Mouse (Mus musculus) adrenal gland, postnatal 36 days (tissue): ENCODE data around the gene Phf20. TPM values are rescaled to one million over a fixed set of nuclear protein-coding genes. Genes with fewer than 3 reads are reported as not detected.
"Not testable (repeated sequence)": the region's sequence is repeated elsewhere in the genome, so short reads cannot be mapped to it uniquely, and the experiment has no call there.

Source experiments
- DNase-seq, 2 experiments: peaks; one replicate each; pipeline ENCODE4 v3.0.0; 2021; ENCODE audit warnings: mixed read lengths in 1 of 2
- total RNA-seq, 2 experiments: library from RNA; stranded (reverse); gene quantifications; 2 replicates each; pipeline ENCODE4 v1.2.3; 2021

Phf20 gene
- total RNA-seq, 2 experiments from 2014 or later, result 31.8 to 45.5 TPM

DNA sequence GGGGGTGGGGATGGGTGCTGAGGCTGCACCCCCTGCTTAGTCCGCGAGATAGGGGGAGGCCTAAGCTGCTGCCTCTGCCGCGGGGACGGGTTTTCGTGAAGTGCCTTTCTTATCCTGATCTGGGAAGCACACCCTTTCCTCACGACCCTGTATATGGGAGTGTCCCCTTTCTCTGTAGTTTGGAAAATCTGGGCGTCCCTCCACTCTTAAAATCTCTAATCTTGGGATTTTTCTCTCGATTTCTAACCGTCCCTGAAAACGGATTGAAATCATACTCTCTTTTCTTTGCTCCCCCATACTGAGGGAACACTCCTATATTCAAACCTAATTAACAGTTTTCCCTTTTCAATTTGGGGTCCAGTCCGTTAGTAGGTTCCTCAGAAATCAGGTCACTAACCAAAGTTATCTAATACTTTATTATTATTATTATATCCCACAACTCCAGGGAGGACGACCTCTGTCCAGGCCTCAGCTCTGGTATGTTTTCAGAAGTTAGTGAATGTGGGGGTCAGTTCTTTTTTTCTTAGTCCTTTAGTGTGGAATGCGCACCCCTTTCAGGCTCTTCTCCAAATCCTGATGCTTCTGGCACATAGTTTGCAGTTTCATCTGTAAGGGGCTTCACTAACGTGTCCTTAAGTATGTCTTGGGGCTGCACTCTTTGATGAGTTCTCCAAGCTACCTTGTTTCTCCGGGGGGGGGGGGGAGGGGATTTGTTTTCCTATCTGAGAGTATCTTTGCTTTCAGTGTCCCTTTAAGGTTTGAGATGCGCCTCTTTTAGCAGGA lies 1.1 kb downstream of the Phf20 start:
- DNase-seq, result no peak

DNA sequence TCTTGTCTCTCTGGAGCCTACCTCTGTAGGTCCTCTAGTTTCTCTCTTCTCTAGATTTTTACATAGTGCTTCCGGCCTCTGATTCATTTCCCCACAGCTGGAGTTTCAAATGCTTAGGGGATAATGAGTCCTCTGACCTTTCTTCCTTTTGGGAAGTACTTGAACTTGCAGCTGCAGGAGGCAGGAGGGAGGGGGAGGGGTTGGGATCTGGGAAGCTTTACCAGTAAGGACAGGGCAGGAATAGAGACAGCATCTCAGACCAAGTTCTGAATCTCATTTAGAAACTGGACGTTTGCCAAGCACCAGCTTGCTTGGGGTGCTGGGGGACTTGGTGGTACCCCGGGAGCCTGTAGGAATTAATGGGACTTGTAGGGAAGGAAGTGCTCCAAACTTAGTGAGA lies 3.7 kb downstream of the Phf20 start:
- no peak for DNase-seq

DNA sequence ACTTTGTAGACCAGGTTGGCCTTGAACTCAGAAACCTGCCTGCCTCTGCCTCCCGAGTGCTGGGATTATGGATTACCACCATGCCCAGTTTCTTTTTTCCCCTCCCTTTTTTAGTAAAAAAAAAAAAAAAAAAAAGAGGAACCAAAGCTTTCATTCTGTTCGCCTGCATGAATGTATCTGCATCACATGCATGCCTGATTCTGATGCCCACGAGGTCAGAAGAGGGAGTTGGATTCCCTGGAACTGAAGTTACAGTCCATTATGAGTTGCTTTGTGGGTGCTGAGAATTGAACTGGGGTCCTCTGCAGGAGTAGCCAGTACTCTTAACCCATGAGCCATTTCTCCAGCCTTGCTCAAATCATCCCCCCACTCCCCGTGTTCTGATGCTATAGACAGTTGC lies 5.2 kb downstream of the Phf20 start:
- DNase-seq, result no peak

DNA sequence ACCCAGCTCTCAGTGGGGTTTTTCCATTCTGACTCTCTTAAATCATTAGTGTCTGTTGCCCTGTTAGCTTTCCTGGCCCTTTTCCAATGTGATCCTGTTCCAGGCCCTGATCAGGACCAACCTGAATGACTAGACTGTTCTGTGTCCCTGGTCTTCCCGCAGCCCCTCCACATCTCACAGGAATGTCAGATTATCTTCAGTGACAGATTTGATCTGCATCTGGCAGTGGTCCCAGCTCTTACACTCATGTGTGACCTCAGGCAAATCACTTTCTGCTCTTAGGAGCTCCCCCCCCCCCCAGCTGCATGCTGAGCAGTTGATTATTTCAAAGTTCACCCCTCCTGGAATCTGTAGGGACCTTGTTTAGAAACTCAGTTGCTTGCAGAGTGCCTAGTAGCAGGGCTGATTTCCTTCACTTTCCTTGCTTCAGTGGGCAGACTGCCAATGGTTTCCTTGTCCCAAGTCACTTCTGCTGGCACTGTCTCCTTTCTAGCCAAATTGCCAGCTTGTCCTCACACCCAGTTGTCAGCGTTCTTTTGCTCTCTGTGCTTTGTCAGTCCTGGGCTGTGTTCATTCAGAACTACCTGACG lies 6.7 kb downstream of the Phf20 start:
- peak; percentile 77 to 80 for DNase-seq

DNA sequence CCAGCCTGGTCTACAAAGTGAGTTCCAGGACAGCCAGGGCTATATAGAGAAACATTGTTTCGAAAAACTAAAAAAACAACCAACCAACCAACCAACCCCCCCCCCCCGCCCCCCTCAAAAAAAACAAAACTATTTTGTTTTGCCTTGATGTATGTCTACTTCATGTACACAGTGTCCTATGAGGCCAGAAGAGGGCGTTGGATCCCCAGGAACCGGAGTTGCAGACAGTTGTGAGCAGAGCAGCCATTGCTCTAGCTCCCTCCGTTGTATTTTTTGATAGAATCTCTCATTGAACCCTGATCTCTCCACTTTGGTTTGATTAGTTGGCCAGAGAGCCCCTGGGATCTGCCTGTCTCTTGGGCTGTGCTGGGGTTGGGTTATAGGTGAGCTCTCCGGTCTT lies 7.7 kb downstream of the Phf20 start:
- no peak for DNase-seq

DNA sequence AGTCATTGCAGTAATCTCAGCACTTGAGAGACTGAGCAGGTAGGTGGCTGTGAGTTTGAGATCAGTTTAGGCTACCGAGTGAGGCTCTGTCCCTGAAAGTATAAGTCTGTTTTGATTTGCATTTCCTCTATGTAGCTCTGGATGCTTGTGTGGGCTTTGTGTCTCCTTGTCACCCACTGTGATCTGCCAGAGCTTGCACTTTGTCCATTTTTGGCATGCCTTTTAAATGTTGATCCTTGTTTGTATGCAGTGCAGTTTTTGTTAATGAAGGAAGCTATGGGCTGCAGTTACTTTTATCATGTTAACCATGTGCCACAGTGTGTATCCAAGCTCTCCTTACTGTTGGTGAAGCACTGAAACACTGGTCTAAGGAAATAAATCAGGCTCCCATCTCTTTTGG lies 21.5 kb downstream of the Phf20 start:
- no peak for DNase-seq

DNA sequence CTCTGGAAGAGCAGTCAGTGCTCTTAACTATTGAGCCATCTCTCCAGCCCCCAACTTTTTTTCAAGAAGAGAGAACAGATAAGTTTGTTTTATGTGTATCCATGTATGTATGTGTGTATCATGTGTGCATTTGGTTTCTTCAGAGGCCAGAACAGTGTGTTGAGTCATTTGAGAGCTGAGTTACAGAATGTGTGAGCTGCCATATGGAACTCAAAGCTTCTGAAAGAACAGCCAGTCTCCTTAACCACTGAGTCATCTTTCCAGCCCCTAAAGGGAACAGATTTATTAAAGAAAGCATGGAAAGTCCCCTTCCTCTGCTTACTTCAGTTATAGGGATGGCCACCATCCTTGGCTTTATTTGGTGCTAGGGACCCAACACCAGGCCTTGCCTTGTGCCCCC lies 25.8 kb downstream of the Phf20 start:
- DNase-seq, result no peak

DNA sequence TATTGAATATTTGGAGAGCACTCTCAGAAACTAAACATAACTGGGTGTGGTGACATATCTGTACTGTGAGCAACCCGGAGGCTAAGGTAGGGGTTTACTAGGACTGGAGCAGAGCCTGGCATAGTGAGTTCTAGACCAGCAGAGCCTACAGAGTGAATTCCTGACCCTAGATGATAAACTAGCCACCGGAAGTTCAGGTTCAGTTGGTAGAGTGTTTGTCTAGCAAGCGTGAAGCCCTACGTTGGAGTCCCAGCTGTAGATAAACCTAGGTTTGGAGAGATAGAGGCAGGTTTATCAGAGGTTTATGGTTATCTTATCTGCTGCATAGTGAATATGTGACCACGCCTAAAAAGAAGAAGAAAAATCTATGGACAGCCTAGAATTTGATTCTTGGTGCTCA lies 27.8 kb downstream of the Phf20 start:
- no peak for DNase-seq

DNA sequence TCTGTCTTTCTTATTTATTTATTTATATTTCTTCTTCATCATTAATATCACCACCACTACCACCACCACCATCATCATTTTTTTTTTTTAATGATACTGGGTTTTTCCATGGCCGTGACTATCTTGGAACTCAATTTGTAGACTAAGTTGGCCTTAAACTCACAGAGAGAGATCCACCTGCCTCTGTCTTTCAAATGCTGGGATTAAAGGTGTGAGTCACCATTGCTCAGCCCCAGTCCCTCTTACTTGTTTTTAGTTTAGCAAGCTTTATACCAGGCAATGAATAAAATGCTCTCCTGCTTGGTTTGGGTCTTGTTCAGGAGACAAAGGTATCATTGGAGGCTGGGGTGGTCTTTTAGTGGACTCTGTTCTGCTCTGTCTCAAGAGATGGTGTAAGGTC lies 31.4 kb downstream of the Phf20 start:
- DNase-seq, result no peak

DNA sequence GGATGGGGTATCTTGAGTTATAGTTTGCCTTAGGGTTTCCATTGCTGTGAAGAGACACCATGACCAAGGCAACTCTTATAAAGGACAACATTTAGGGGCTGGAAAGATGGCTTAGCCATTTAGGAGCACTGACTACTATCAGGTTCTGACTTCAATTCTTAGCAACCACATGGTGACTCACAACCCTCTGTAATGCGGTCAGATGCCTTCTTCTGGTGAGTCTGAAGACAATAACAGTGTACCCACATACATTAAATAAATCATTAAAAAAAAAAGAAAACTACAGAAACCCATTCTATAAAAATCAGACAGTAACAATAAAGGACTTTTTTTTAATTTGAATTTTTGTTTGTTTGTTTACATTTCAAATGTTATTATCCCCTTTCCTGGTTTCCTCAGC lies 32.9 kb downstream of the Phf20 start:
- DNase-seq, result no peak

DNA sequence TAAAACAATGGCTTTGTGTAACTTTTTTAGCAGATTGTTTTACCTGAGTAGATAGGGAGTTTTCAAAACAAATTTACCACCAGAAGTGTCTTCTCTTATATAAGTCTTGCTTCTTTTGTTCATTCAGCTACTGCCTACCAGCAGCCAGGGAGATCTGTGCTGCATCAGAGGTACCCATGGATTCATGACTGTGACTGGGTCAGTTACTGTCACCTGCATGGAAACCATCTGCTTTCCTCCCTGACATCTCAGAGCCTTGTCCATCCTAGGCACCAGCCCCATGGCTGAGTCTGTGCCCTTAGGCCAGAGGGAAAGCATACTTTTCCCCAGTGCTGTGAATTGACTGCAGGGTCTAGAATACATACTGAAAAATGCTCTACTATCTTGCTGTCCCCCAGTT lies 35.1 kb downstream of the Phf20 start:
- no peak for DNase-seq

DNA sequence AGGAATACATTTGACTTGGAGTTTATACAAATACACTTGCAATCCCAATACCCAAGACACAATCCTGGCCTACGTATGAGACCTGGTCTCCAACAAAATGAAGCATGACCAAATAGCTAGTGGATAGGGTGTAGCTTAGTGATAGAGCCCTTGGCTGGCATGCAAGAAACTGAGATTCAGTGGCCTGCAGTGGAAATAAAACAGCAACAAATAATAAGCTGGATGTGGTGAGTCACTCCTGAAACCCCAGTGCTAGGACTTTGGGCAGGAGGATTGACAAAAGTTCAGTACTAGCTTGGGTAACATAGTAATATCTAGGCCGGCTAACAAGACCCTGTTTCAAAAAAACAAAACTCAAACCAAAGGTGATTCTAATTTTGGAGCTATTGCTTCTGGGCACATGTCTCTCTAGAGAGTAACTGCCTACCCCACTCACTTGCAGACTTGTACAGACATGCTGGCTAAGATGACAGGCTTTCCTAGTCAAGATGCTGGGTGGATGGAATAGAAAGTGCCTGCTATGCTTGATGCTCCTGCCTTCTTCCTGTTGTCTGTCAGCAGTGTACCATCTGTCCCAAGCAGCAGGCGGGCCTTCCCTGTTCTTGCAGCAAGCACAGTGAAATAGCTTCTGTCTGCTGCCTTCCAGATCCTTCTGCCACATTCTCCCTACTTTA lies 37.1 kb downstream of the Phf20 start:
- DNase-seq, result peak in 1 of 2 experiments; percentile 18

DNA sequence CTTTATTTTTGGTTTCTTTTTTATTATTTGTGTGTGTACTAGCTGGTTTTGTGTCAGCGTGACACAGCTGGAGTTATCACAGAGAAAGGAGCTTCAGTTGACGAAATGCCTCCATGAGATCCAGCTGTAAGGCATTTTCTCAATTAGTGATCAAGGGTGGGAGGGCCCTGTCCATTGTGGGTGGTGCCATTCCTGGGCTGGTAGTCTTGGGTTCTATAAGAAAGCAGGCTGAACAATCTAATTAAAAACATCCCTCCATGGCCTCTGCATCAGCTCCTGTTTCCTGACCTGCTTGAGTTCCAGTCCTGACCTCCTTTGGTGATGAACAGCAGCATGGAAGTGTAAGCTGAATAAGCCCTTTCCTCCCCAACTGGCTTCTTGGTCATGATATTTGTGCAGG lies 37.8 kb downstream of the Phf20 start:
- DNase-seq, result not testable (repeated sequence)

DNA sequence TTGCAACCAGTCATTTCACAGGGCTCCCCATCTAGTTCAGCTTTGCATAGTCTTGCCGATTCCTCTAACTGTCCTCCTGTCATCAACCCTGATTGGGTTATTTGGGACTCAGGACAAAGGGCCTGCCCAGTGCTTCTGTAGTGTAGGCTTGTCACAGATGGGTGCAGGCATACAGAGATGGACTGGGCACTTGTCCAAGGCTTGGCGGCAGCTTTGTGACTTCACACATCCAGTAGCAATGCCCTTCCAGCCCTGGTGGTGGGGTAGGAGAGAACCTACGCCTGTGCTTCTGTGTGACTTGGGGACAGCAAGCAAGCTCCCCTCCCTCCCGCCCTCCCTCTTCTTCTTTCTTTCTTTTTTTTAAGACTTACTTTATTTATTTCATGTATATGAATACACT lies 39.6 kb downstream of the Phf20 start:
- peak; percentile 59 to 72 for DNase-seq

DNA sequence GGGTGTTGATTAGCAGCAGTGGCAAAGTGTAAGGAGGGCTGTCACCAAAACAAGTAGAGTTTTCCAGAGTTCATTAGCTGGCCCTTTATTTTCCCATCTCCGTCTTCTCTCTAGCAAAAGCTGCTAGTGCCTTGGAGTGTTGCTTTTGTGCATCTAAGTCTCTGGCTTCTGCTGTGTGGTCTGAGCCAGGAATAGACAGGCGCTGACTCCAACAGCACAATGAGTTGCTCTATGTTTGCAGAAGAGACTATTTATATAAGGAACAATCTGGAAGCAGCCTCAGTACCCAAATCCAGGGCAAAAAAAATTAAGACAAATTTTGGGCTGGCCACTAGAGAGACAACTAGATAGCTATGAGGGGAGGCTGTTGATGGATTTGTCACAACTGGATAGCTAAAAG lies 45.4 kb downstream of the Phf20 start:
- no peak for DNase-seq

DNA sequence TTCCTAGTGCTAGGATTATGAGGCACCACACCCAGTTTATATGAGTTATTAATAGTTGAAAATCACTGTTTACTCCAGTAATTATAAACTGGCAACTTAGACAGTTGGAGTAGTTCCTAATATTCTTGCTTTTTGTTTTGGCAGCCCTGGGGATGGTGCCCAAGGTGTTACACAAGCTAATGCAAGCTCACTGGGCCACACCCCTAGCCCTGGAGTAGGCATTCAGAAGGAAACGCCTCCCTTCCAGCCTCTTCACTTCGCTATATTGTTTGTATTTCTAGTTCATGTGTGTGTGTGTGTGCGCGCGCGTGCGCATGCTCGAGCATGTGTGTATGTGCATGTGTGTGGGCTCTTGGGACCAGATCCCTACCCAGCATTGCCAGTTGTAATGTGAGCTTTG lies 46.7 kb downstream of the Phf20 start:
- DNase-seq, result no peak

DNA sequence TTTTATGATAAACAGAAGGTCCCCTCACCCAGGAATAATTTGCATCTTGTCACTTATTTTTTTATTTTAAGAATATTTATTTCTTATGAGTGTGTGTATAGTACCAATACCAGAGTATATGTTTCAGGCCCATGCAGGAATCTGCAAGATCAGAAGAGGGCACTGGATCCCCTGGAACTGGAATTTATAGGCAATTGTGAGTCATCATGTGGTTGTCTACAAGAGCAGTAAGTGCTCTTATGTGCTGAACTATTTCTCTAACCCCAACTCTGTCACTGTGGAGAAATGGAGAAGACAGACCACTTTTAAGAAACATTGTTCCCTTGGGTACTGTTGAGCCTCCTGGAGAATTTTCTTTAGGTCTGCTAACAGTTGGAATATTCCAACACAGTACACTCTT lies 51.3 kb downstream of the Phf20 start:
- DNase-seq, result no peak

DNA sequence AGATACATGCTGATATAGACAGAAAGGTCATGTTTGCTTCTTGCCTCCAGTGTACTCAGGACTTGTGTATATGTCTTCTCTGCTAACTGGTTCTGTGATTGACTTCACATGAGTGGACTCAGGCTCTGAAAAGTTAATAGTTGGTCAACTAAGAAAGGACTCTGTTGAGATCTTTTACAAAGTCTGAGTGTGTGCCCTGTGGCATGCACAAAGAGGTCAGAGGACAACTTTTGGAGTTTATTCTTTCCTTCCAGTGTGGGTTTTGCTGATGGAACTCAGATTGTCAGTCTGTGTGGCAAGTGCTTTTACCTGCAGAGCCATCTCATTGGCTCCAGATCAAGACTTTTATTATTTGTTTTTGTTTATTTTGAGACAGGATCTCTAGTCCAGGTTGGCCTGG lies 54.5 kb downstream of the Phf20 start:
- no peak for DNase-seq

DNA sequence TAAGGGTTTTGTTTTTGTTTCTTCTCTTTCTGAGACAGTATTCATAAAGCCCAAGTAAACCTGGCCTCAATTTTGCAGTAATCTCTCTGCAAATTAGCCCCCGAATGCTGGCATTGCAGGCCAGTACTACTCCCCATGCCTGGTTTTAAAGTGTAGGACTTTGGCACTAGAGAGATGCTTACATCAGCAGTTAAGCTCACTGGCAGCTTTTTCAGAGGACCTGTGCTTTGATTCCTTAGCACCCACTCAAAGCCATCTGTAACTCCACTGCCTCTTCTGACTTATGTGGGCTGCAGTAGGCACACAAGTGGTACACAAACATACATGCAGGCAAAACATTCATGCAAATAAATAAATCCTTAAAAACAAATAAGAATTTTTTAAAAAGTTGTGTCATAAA lies 55.0 kb downstream of the Phf20 start:
- no peak for DNase-seq

DNA sequence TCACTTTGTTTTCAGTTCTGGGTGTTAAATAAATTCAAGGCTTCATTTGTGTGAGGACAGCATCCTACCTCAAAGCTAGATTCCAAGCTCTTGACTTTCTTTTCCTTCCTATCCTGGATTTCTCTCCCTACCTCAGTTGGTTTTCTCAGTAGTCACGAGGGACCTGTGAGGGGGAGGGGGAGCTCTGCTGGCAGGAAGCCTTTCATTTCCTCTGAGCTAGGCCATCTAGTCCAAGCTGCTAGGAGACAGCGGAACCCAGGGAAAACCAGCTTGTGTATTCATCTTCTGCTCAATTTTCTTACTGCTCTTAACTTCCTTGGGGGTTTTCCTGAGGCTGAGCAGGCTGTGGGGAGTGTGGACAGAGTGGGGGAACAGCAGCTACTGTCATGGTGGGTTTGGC lies 60.8 kb downstream of the Phf20 start:
- DNase-seq, result peak; percentile 54 to 76

DNA sequence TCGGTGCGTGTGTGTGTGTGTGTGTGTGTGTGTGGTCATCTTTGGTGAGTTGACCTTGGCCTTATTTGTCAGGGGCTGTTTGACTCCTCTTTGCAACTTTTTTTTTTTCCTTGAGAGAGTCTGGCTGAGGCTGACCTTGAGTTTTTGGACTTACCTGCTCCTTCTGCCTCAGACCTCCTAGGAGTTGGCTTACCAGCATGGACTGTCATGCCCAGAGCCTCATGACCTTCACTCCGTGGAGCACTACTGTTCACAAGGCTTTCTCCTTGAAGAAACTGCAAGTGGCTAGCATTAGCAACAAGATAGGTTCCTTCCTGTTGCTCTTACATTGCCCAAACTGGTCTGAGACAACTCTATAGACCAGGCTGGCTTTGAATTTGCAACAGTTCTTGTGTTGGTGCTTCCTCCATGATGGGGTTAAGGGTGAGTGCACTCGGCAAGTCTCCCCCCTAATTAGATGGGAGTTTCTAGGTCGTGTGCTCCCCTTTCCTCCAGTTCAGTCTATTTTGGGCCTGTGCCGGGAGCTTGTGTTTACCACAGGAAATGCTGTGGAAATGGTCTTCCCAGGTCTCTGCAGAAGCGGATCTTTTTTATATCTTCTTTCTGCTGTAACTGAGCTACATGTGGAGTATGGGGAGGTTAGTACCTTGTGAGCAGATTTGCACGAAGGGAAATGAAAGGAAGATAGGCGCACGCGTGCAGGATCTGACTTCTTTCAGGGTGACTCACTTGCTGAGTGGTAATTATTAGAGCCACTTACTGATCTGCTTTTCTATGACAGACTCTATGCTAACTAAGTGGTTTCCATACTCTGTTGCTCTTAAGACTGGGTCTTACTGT lies 61.9 kb downstream of the Phf20 start:
- peak; percentile 25 to 38 for DNase-seq

DNA sequence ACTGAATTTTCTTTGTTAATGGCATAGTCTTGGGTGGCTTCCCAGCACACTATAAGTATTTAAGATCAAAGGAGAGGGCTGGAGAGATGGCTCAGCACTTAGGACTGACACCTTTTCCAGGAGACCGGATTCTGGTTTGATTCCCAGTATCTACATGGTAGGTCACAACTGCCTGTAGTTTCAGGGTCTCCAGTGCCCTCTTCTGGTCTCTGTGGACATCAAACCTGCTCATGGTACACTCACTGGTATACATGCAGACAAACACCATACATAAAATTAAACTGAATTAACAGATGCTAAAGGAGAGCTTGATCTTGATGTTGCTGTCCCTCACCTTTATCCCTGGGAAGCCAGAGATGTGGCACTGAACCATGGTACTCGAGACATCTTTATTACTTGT lies 64.7 kb downstream of the Phf20 start:
- no peak for DNase-seq
